Mouse (Mus musculus) gastrocnemius, postnatal 25 days (tissue): ENCODE results near the gene Cacna2d2. TPM values are rescaled to one million over a fixed set of nuclear protein-coding genes. Genes with fewer than 3 reads are reported as not detected.

ENCODE experiments used
- DNase-seq: peaks from one replicate; pipeline ENCODE4 v3.0.0; 2022
- total RNA-seq, 2 experiments: library from RNA; stranded (reverse); gene quantifications; 1 replicate in 1 of 2; 2 replicates in 1 of 2; pipeline ENCODE4 v1.2.3; 2021

Gene Cacna2d2
- total RNA-seq, 2 experiments from 2014 or later = 0.83 to 0.84 TPM

DNA sequence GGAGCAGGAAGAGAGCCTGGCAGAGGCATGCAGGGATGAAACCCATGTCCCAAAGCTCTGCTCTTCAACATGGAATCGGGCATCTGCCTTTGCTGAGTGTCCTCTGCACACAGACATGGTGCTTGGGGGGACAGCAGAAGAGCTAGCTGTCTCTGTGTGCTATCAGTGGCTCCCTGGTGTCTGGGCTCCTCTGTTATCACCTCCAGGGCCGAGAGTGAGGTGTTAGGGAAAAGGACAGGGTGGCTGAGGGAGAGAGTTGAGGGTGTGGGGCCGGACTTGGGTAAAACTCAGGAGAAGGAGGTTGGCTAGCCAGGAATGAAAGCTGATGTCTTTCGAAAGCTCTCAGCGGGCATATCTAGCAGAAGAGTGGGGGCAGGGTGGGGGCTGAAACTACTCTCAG lies 63.5 kb downstream of the Cacna2d2 start:
- no peak for DNase-seq

DNA sequence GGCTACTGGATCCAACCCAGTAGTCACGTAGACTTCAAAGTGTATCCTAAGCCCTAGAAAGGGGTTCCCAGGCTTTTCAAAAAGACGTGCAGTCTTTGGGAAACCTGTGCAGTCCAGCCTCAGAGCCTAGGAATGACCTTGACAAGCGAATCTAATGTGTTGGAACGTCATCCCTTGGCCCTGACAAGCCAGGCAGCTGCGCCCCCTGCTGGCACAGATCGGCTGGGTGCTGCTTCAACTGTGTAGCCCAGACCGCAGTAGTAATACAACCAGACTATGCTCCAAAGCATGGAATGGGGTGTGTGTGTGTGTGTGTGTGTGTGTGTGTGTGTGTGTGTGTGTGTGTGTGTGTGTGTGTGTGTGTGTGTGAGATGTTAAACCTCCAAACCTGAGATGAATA lies 64.1 kb downstream of the Cacna2d2 start:
- peak; percentile 61 for DNase-seq

DNA sequence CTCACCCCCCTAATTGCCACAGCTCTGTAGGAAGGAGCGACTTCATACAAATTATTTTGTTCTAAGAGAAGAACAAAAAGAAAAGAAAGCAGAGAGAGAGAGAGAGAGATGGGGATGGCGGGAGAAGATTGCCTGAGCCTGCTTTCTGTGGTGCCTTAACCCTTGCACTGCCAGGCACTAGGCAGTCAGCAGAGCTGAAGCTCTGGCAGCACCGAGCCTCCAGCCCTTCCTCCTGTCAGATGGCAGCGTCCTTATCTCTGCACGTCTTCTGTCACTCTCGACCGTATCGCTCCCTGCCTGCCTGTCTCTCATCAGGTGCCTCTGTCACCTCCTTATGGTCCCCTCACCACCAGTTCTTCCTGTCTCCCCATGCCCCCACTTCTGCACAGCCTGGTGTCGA lies 64.7 kb downstream of the Cacna2d2 start:
- DNase-seq = no peak

DNA sequence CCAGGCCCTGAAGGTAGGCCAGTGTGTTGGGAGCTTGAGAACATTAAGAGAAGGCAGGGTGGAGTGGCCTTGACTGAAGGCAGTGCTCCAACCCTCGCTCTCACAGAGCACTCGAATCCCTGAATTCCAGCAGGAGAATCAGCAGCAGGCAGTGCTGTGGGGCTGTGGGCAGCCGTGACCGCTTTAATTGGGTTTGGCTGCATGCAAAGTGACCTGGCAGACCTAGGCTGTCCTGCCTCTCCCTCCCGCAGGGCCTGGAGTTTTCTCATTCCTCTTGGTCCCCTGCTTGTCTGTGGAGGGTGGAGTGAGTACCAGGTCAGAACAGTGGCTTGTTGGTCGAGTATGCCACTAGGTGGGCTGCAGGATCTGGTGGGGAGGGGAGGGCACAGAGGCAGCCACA lies 66.2 kb downstream of the Cacna2d2 start:
- DNase-seq = no peak

DNA sequence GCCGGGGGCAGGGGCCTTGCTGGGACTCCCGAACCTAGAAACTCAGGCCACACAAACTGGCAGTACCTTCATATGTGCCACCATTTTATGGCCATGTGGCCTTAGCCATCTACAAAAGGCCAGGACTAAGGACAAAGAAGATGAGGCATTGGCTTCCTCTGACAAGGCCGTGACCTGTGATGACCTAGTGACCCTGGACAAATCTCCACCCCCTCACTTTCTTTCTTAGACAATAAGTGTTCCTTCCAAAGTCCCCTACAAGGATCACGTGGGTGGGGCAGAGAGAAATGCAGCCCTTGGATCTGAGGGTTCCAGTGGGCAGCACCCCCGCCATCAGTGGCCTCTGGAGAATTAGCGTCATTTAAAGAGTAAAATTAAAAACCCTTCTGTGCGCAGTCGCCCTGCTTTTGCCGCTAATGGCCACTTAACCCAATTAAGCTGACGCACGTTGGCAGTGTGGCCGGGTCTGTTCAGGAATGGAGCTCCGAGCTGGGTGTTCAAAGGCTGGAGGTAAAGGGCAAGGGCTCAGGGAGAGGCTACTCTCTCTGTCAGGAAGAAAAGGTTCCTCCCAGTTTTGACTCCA lies 69.9 kb downstream of the Cacna2d2 start:
- DNase-seq = no peak

DNA sequence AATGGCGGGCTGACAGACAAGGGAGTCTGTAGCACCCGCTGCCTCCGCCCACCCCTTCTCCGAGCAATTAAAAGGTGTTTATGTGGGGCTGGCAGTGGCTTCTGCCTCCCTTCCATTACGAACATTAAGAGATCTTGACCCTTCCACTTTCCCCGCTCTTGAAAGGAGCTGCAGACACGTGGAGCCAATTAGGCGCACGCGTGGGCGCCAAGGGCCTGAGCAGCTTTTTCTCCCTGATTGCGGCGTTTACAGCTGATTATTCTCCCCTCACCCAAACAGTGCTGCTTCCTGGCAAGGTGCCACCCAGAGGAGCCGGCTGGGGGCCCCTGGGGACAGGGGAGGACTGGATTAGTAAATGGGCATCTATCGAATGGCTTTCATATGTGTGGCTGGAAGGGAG lies 71.0 kb downstream of the Cacna2d2 start:
- no peak for DNase-seq

DNA sequence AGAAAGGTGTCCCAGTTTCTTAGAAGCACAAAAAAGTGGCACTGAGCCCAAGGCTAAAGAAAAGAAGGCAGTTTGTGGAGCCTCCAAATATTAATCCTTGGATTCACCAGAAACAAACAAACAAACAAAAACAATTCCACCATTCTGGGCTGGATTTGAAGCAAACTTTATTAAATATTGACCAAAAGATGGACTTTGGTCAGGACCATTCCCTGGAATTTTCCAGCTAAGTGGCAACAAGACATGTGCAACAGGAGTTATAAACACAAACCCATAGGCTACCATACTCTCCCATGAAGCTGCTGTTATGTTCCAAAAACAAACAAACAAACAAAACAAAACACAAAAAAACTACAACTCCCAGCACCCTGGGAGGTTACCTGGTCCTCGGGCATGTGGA lies 74.6 kb downstream of the Cacna2d2 start:
- no peak for DNase-seq

DNA sequence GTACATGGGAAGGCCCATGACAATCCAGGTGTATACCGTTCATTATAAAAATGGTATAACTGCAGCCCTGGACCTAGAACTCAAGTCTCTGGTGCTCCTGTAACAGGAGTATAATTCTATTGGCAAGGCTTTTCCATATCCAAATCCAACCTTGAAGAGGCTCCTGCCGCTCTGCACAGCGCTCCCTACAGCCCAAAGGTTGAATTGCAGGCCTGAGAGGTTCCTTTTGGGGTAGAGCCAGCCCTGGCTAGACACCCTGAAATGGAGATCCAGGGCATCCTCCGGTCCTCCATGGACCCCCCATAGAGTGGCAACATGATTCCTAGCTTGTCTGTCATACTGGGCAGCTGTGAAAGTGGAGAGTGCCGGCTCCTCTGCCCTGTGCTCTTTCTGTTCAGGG lies 79.6 kb downstream of the Cacna2d2 start:
- no peak for DNase-seq

DNA sequence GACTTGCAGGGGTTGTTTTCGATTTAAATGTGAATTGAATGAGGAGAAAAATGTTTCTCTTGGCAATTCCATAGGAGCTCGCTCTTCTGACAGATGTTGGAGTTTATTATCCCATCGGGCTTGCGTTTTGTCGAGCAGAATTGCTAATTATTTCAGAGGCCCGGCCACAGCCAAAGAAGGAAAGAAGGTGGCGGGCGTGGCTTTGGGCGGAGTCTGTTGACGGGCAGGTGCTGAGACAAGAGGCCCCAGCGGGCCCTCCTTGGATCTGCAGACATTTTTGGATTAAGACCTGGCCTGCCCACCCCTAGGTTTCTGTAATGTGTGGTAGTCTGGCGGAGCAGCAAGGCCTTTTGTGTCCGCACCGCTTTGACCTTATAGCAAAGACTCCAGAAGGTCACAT lies 80.2 kb downstream of the Cacna2d2 start:
- DNase-seq = no peak

DNA sequence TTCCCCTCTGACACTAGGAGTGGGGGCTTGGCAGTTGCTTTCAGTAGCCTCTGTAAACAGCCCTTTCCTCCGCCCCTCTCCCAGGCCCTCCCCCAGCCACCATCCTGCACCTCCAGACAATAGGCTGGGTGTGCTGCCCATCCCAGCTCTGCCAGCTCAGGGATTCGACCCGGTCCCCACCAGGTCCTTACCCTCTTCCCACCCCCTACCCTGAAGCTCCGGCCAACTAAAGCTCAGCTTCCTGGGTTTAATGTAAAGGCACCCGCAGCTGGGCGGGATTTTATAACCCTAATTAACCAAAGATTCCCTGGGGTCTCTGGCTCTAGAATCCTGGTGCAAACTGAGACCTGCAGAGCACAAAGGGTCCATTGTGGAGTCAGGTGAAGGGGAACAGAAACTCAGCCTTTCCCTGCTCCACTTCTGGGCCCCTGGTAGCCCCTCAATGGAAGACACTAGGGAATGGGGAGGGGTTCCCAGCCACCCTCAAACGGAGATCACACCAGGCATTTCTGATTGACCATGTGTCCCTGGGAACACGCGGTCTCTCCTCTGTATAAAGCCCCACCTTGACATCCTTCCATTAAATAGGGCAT lies 81.2 kb downstream of the Cacna2d2 start:
- DNase-seq = no peak

DNA sequence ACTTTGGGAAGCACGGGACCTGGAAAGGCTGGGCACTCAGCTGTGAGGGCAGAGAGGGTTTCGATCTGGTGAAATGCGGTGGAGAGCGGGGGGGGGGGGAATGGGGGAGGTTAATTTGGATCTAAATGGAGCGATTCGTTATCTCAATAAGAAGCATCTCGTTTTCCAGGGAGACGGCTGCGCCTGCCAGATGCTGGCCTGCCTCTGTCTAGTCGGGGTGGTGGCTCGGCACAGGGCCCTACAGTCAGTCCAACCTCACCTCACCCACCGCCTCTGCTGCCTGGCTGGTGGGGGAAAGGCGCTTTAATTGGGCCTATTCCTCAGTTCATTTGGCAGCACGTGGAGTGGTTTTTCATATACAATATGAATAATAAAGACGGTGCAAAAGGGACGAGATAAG lies 81.9 kb downstream of the Cacna2d2 start:
- no peak for DNase-seq

DNA sequence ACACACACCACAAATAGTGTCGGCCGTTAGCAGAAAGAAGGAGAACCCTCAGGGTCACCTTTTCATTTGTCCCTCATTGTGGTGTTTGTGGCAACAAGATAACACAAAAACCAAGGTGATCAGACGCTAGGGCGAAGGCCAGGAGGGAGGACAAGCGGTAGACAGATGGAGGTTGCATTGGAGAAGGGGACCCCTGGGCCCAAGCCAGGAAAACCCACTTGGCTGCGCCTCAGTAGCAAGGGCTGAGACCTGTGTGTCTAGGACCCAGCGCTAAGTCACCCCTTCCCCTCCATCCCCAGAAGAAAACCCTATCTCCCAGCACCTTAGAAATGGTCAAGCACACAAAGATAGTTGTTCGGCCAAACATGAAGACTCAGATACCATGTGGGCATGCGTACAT lies 82.6 kb downstream of the Cacna2d2 start:
- no peak for DNase-seq

DNA sequence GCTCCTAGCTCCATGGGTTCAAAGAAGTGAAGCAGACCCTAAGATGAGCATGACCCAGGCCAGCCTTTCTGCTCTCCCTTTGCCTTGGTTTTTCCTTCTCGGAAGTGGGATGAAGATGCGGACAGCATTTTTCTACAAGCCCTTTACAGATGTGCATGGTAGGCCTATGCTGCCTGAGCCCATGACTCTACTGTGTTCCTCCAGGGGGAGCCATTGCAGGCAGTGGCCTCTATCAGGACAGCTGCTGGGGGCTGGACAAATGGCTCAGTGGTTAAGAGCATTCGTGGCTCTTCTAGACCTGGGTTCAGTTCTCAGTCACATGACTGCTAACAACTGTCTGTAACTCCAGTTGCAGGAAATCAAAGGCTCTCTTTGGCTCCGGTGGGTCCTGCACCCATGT lies 83.4 kb downstream of the Cacna2d2 start:
- no peak for DNase-seq

DNA sequence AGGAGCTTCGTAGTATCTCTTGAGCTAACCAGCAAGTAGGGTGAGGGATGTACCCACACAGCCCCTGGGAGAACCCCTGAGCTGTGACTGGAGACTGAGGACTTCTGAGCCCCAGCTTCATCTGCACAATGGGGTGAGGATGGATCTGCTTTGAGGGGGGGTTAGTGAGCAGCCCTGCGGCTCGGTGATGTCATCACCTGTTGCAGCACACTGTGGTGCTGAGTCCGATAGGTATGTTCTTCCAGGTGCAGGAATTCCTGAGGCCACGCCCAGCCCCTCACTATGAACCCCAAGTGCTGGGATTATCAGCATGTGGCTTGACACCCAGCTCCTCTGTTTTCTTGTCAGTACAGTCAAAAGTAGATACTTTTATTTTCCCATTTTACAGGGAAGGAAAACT lies 84.3 kb downstream of the Cacna2d2 start:
- DNase-seq = no peak

DNA sequence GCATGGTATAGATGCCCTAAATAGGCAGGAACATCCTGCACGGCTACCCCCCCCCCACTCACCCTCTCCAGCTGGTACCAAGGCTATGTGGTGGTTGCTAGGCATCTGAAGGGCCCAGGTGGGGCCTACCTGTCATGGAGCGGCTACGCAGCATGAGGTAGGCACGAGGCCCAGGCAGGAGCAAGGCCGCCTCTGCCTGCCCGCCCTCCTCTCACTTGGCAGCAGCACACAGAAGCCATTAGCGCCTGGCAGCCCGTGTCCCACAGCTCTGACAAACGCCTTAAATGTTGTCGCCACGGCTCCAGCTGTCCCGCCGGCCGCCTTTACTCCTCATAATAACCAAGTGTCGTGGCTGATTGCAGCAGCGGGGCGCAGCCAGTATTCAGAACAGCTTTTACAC lies 84.9 kb downstream of the Cacna2d2 start:
- no peak for DNase-seq

DNA sequence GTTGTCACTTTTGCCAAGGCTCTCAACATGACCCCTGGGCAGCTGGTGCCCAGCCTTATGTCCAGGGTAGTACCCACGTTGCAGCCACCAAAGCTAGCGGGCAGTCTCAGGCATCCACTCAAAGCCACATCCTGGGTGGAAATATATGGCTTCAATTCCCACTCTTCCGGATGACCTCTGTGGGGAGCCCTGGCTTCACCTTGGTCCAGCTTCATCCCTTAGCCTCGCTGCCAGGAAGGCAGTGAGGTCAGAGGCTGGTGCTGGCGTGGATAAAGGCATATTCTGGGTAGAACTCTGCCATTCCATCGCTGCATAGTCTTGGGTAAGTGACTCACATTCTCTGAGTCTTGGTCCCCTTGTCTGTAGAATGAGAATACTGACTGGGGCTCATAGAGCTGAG lies 85.4 kb downstream of the Cacna2d2 start:
- no peak for DNase-seq

DNA sequence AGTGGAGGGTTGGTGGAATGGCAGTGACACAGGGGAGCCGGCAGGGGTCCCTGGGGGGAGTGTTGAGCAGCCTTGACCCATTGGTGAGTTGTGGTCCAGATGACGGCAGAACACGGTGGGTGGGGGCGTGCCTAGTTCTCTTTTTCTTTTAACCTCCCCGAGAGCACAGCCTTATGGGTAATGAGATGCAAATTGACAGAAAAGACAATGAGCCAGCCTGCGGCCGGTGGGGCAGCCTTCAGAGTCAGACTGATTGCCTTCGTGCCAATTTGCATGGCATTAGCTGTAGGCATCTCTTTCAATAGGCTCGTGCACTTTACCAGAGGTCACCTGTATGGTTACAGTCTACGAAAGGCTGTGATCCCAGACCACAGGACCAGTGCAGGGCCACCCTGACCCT lies 86.7 kb downstream of the Cacna2d2 start:
- DNase-seq = no peak

DNA sequence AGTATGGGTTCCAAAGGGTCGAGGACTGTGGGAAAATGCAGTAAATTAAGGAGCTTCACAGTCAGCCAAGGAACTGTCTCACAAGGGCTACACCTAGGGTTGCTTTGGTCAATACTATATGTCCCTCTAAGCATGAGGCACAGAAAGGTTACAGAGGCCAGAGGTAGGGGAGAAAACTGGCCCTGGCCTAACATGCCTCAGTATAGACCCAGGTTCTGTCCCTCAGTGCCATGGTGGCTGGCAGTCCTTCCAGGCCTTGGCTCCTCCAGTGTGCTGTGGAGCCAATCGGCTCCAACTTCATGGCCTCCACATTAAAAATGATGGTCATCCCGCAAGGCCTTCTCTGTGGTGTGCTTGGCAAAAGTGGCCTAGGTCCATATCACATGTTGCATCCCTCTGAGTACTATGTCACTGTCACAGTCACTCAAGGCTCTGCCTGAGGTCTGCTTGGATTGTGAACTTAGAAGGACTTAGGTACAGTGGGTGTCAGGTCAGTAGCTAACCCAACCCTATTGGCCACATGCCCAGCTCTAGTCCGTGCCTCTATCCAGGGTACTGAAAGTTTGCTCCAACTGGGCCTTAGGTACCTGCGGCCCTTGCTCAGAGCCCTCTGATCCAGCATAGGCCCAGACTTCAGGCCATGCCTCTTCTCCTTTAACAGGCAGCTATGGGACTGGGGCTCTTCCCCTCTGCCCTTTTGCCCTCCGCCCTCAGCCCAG lies 87.3 kb downstream of the Cacna2d2 start:
- DNase-seq = no peak

DNA sequence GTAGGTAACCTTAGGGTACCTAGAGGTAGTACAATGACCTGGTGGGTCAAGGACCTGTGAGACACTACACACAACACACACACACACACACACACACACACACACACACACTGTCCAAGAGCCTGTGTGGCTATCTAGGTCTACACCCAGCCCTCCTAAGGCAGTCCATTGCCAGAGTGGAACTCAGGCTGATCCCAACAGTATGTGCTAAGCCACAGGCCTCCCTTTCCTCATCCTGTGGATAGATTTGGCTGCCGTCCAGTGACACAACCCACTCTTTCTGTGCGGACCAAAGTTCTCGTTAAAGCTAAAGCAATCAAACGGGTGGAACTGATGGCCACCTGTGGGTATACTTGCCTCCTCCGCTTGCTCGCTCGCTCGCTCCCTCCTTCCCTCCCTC lies 90.7 kb downstream of the Cacna2d2 start:
- no peak for DNase-seq

DNA sequence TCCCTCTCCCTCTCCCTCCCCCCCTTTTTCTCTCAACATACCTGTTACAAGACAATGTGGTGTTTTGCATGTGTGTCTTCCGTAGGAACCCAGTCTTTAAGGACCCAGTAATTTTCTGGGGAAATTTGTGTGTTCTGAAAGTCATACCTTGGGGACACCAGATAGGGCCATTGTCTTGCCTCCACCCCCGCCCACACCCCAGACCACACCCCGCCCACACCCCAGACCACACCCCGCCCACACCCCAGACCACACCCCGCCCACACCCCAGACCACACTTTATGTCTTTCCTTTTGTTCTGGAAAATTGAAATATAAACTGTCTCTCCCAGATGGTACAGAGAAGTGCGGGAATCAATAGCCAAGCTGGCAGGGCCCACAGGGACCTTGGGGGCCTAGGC lies 91.2 kb downstream of the Cacna2d2 start:
- DNase-seq = no peak

DNA sequence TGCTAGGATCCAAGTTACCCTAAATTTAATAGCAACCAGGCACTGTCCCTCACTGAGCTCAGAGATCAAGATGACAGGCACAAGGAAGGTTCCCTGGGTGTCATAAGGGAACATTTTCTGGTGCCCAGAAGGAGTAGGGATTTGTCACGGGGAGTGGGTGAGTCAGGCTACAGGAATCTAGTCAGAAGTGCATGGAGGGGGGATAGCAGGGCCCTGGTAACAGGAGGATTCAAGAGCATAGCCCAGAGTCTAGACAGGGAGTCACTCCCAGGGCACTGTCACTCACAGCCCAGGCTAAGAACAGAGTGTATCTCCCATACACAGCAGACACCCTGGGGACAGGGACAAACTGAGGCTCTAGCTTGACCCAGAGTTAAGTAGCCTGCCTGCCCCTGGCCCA lies 94.1 kb downstream of the Cacna2d2 start:
- no peak for DNase-seq

DNA sequence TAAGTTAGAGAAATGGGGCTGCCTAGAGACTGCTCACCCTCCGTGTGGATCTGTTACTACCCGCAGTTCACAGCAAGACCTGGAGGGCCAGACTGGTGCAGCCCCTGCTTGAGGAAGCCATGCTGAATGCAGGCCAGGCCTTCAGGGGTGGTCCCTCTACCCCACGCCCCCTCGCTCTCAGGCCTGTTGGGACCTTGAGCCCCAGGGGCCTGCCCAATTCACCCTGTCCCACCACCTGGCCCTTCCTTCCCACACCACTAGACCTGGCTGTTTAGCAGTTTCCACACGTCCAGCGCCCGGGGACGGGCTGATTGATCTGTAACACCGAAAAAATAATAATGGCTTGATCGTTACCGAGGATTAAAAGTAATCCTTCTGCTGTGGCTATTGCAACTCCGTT lies 94.8 kb downstream of the Cacna2d2 start:
- no peak for DNase-seq

DNA sequence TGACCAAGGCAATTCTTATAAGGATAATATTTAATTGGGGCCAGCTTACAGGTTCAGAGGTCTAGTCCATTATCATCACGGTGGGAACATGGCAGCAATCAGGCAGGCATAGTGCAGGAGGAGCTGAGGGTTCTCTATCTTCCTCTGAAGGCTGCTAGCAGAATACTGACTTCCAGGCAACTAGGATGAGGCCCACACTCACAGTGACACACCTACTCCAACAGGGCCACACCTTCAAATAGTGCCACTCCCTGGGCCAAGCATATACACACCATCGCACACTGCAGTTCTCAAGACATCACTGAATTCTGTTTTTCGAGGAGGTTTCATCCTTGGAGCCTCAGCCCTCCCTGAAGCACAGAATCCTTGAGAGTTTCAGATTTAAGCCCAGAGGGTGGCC lies 96.9 kb downstream of the Cacna2d2 start:
- DNase-seq = no peak

DNA sequence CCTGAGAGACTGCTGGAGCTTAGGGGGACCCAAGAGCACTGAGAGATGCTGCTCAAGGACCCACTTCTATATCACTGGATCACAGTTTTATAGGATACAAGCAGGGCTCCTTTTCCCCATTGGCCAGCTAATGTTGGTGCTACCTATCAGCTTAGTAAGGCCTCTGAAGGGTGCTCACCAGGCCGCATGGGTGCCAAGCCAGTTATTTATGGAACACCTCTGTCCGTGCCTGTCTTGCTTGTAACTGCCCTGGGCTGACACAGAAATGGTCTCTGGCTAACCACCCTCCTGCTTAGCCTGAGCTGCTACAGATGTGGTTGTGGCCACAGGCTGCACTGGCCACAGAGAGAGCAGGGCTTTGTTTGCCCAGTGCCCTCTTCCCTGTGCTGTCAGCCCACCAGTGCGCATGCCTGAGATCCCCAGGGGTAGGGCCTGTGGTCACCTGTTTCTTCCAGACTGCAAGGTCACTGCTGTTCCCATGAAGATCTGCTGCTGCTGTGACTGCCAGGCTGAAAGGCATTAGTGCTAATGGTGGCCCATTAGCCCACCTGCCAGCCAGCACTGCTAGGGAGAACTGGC lies 101.4 kb downstream of the Cacna2d2 start:
- DNase-seq = no peak
